Mouse (Mus musculus): ENCODE results near the gene Kif5c. TPM values are rescaled to one million over a fixed set of nuclear protein-coding genes. Genes with fewer than 3 reads are reported as not detected.

Gene Kif5c
- polyA plus RNA-seq, 1 experiment from 2014 or later, result 0.21 TPM

- H3K9me3 ChIP-seq (replicated peaks), result no peaks in the 10 kb centered on the region
- H3K27ac ChIP-seq, result no peak overlapping the region
- 66% methylated on average over 6 of the region's 6 CpGs for WGBS (ENCODE audit: insufficient replicate concordance)
- no peak for ATAC-seq
- H3K4me1 ChIP-seq, result no peaks in the 10 kb centered on the region; the same call in 1 of the 2 replicates
- no peaks in the 10 kb centered on the region for H3K27me3 ChIP-seq (replicated peaks)
- no peak overlapping the region for H3K4me3 ChIP-seq
- H3K36me3 ChIP-seq, result no peaks in the 10 kb centered on the region
- no peak overlapping the region for H3K9ac ChIP-seq
- no peak overlapping the region for H3K4me2 ChIP-seq
Observed at GRCm38 (mm10) chr2:49743775-49744174, 124.7 kb downstream of the Kif5c start.

GRCm38 (mm10) chr2:49744251-49745093 is 125.4 kb downstream of the Kif5c start:
- WGBS (ENCODE audit: insufficient replicate concordance), result 47% methylated on average over 11 of the region's 11 CpGs
- Histone ChIP-seq H3K27me3 (replicated peaks) (no peaks in the 10 kb centered on the region), H3K9ac (no peak overlapping the region), H3K36me3 (no peaks in the 10 kb centered on the region), H3K4me2 (no peak overlapping the region), H3K4me3 (no peak overlapping the region), H3K9me3 (replicated peaks) (no peaks in the 10 kb centered on the region), H3K4me1 (no peaks in the 10 kb centered on the region; the same call in 1 of the 2 replicates), H3K27ac (no peak overlapping the region)
- no peak for ATAC-seq

GRCm38 (mm10) chr2:49745094-49745781 is 126.1 kb downstream of the Kif5c start:
- Histone ChIP-seq H3K27ac (no peak overlapping the region), H3K9me3 (replicated peaks) (no peaks in the 10 kb centered on the region), H3K36me3 (no peaks in the 10 kb centered on the region), H3K4me2 (no peak overlapping the region), H3K4me1 (no peaks in the 10 kb centered on the region; the same call in 1 of the 2 replicates), H3K9ac (no peak overlapping the region), H3K4me3 (no peak overlapping the region), H3K27me3 (replicated peaks) (no peaks in the 10 kb centered on the region)
- WGBS (ENCODE audit: insufficient replicate concordance), result 64% methylated on average over 14 of the region's 14 CpGs
- ATAC-seq, result no peak; the same call in 1 of the 2 replicates

- H3K36me3 ChIP-seq, result no peaks in the 10 kb centered on the region
- H3K4me2 ChIP-seq, result no peak overlapping the region
- H3K9ac ChIP-seq, result no peak overlapping the region
- no peaks in the 10 kb centered on the region for H3K27me3 ChIP-seq (replicated peaks)
- H3K4me3 ChIP-seq, result no peak overlapping the region
- H3K27ac ChIP-seq, result no peak overlapping the region
- no peaks in the 10 kb centered on the region for H3K9me3 ChIP-seq (replicated peaks)
- no peak for ATAC-seq
- WGBS (ENCODE audit: insufficient replicate concordance), result 55% methylated on average over 7 of the region's 7 CpGs
- H3K4me1 ChIP-seq, result no peaks in the 10 kb centered on the region; the same call in 1 of the 2 replicates
Observed at GRCm38 (mm10) chr2:49746947-49747346, 127.8 kb downstream of the Kif5c start.

- WGBS (ENCODE audit: insufficient replicate concordance), result 65% methylated on average over 2 of the region's 2 CpGs
- no peak overlapping the region for H3K4me2 ChIP-seq
- no peaks in the 10 kb centered on the region for H3K9me3 ChIP-seq (replicated peaks)
- H3K4me3 ChIP-seq, result no peak overlapping the region
- no peak overlapping the region for H3K27ac ChIP-seq
- H3K9ac ChIP-seq, result no peak overlapping the region
- no peaks in the 10 kb centered on the region for H3K36me3 ChIP-seq
- H3K4me1 ChIP-seq, result no peaks in the 10 kb centered on the region
- ATAC-seq, result no peak
- H3K27me3 ChIP-seq (replicated peaks), result no peaks in the 10 kb centered on the region
Observed at GRCm38 (mm10) chr2:49747670-49748069, 128.6 kb downstream of the Kif5c start.

GRCm38 (mm10) chr2:49748628-49749342 is 129.7 kb downstream of the Kif5c start:
- no peaks in the 10 kb centered on the region for H3K27me3 ChIP-seq (replicated peaks)
- WGBS (ENCODE audit: insufficient replicate concordance), result 62% methylated on average over 14 of the region's 14 CpGs
- H3K9me3 ChIP-seq (replicated peaks), result no peaks in the 10 kb centered on the region
- H3K4me3 ChIP-seq, result no peak overlapping the region
- no peaks in the 10 kb centered on the region for H3K36me3 ChIP-seq
- H3K4me2 ChIP-seq, result no peak overlapping the region
- H3K9ac ChIP-seq, result no peak overlapping the region
- no peaks in the 10 kb centered on the region for H3K4me1 ChIP-seq
- H3K27ac ChIP-seq, result no peak overlapping the region
- no peak for ATAC-seq

- Histone ChIP-seq H3K4me1 (no peaks in the 10 kb centered on the region), H3K27me3 (replicated peaks) (no peaks in the 10 kb centered on the region), H3K4me3 (no peak overlapping the region), H3K36me3 (no peaks in the 10 kb centered on the region), H3K4me2 (no peak overlapping the region), H3K9ac (no peak overlapping the region), H3K27ac (no peak overlapping the region), H3K9me3 (replicated peaks) (no peaks in the 10 kb centered on the region)
- ATAC-seq, result no peak
- WGBS (ENCODE audit: insufficient replicate concordance), result 60% methylated on average over 11 of the region's 11 CpGs
Observed at GRCm38 (mm10) chr2:49749730-49750576, 130.9 kb downstream of the Kif5c start.

- 67% methylated on average over 10 of the region's 10 CpGs for WGBS (ENCODE audit: insufficient replicate concordance)
- Histone ChIP-seq H3K27me3 (replicated peaks) (no peaks in the 10 kb centered on the region), H3K9me3 (replicated peaks) (no peaks in the 10 kb centered on the region), H3K27ac (no peak overlapping the region), H3K4me2 (no peak overlapping the region), H3K36me3 (no peaks in the 10 kb centered on the region), H3K9ac (no peak overlapping the region), H3K4me1 (no peaks in the 10 kb centered on the region), H3K4me3 (no peak overlapping the region)
- ATAC-seq, result no peak
Observed at GRCm38 (mm10) chr2:49751544-49752210, 132.6 kb downstream of the Kif5c start.

GRCm38 (mm10) chr2:49752211-49752607 is 133.1 kb downstream of the Kif5c start:
- Histone ChIP-seq H3K4me1 (no peaks in the 10 kb centered on the region), H3K27me3 (replicated peaks) (0 out of 2 replicates have a peak, but pooled peaks cover 4% of the 10 kb centered on the region), H3K27ac (no peak overlapping the region), H3K9me3 (replicated peaks) (no peaks in the 10 kb centered on the region), H3K4me2 (no peak overlapping the region), H3K9ac (no peak overlapping the region), H3K36me3 (no peaks in the 10 kb centered on the region), H3K4me3 (no peak overlapping the region)
- ATAC-seq, result no peak
- 66% methylated on average over 8 of the region's 8 CpGs for WGBS (ENCODE audit: insufficient replicate concordance)

GRCm38 (mm10) chr2:49753062-49753461 is 134.0 kb downstream of the Kif5c start:
- Histone ChIP-seq H3K27me3 (replicated peaks) (0 out of 2 replicates have a peak, but pooled peaks cover 5% of the 10 kb centered on the region), H3K36me3 (no peaks in the 10 kb centered on the region), H3K4me1 (no peaks in the 10 kb centered on the region), H3K9ac (no peak overlapping the region), H3K9me3 (replicated peaks) (no peaks in the 10 kb centered on the region), H3K4me3 (no peak overlapping the region), H3K27ac (no peak overlapping the region), H3K4me2 (no peak overlapping the region)
- no peak for ATAC-seq
- WGBS (ENCODE audit: insufficient replicate concordance), result 66% methylated on average over 3 of the region's 3 CpGs

- H3K27ac ChIP-seq, result no peak overlapping the region
- H3K4me1 ChIP-seq, result no peaks in the 10 kb centered on the region
- 38% methylated on average over 2 of the region's 2 CpGs for WGBS (ENCODE audit: insufficient replicate concordance)
- ATAC-seq, result no peak
- H3K9me3 ChIP-seq (replicated peaks), result no peaks in the 10 kb centered on the region
- no peak overlapping the region for H3K9ac ChIP-seq
- H3K4me2 ChIP-seq, result no peak overlapping the region
- 0 out of 2 replicates have a peak, but pooled peaks cover 5% of the 10 kb centered on the region for H3K27me3 ChIP-seq (replicated peaks)
- H3K36me3 ChIP-seq, result no peaks in the 10 kb centered on the region
- H3K4me3 ChIP-seq, result no peak overlapping the region
Observed at GRCm38 (mm10) chr2:49755054-49755453, 136.0 kb downstream of the Kif5c start.
